Mouse (Mus musculus): Measurements from ENCODE around the gene Mknk2. TPM values are rescaled to one million over a fixed set of nuclear protein-coding genes. Genes with fewer than 3 reads are reported as not detected.

Gene Mknk2
- total and polyA plus RNA-seq, 3 experiments, result 47.4 to 184 (median 87.1) TPM

- Histone ChIP-seq H3K4me3 (ENCODE audit: control insufficient read depth in 1 of 2, insufficient read depth in 1 of 2, low read depth in 2 of 2, low read length in 2 of 2) (peak overlapping the region; percentile 13 to 16), H3K9me3 (replicated peaks; ENCODE audit: insufficient read depth, low read length) (no peaks in the 10 kb centered on the region), H3K79me2 (ENCODE audit: control insufficient read depth, insufficient read depth, low read length, poor library complexity) (no peaks in the 10 kb centered on the region; the same call in none of the 2 replicates), H3K36me3 (ENCODE audit: control insufficient read depth in 1 of 2, insufficient read depth in 2 of 2, low read length in 2 of 2) (peaks cover 0 to 58% of the 10 kb centered on the region in 2 experiments; a peak in 2 of 4 replicates), H3K4me1 (ENCODE audit: control insufficient read depth in 1 of 2, insufficient read depth in 2 of 2, low read length in 2 of 2) (peaks cover 39 to 79% of the 10 kb centered on the region in 2 experiments), H3K27me3 (ENCODE audit: control insufficient read depth in 1 of 2, insufficient read depth in 2 of 2, low read length in 2 of 2) (no peaks in the 10 kb centered on the region), H3K27ac (ENCODE audit: control insufficient read depth, low read depth, low read length) (peak overlapping the region; percentile 94), H3K9ac (ENCODE audit: control insufficient read depth, low read depth, low read length, poor library complexity, severe bottlenecking) (peak overlapping the region; percentile 63)
- peak; percentile 42 for DNase-seq (ENCODE audit: low read depth, low spot score)
- TF ChIP-seq POLR2A (IDR thresholded peaks at IDR 0.05; ENCODE audit: control insufficient read depth in 1 of 2, insufficient read depth in 1 of 2, low read depth in 1 of 2, low read length in 2 of 2, poor library complexity in 1 of 2) (no peak), MYC (IDR thresholded peaks at IDR 0.05; ENCODE audit: low read depth, low read length) (0 out of 2 replicates have a peak, but pooled peaks have one; percentile 22), MAX (IDR thresholded peaks at IDR 0.05; ENCODE audit: low read length) (no peak; the same call in 1 of the 2 replicates), GATA1 (IDR thresholded peaks at IDR 0.05; ENCODE audit: low read depth, low read length) (no peak), KAT2A (conservative IDR thresholded peaks at IDR 0.05; ENCODE audit: low read depth, low read length) (no peak), MXI1 (IDR thresholded peaks at IDR 0.05; ENCODE audit: low read depth, low read length) (no peak; the same call in 1 of the 2 replicates), ELF1 (IDR thresholded peaks at IDR 0.05; ENCODE audit: low read depth, low read length) (0 out of 2 replicates have a peak, but pooled peaks have one; percentile 5), ZMIZ1 (IDR thresholded peaks at IDR 0.05; ENCODE audit: low read depth, low read length) (no peak), CHD2 (IDR thresholded peaks at IDR 0.05; ENCODE audit: low read length) (no peak), POLR2AphosphoS5 (IDR thresholded peaks at IDR 0.05; ENCODE audit: borderline replicate concordance, low read depth, low read length) (no peak), POLR2AphosphoS2 (IDR thresholded peaks at IDR 0.05; ENCODE audit: low read length) (no peak), TAL1 (IDR thresholded peaks at IDR 0.05; ENCODE audit: low read length) (no peak), USF1 (IDR thresholded peaks at IDR 0.05; ENCODE audit: low read depth, low read length) (0 out of 2 replicates have a peak, but pooled peaks have one; percentile 43), ZC3H11A (IDR thresholded peaks at IDR 0.05; ENCODE audit: low read depth, low read length) (no peak), BHLHE40 (IDR thresholded peaks at IDR 0.05; ENCODE audit: borderline replicate concordance, low read depth, low read length) (no peak), E2F4 (IDR thresholded peaks at IDR 0.05; ENCODE audit: borderline replicate concordance, low read depth, low read length) (no peak), TCF12 (IDR thresholded peaks at IDR 0.05; ENCODE audit: low read depth, low read length) (no peak), CTCF (IDR thresholded peaks at IDR 0.05 in 2 of 3, conservative IDR thresholded peaks at IDR 0.05 in 1 of 3; ENCODE audit: control insufficient read depth in 1 of 3, insufficient read depth in 1 of 3, low read depth in 2 of 3, low read length in 3 of 3, poor library complexity in 1 of 3, severe bottlenecking in 1 of 3) (no peak), CHD1 (IDR thresholded peaks at IDR 0.05; ENCODE audit: low read depth, low read length) (0 out of 2 replicates have a peak, but pooled peaks have one; percentile 14), ETS1 (IDR thresholded peaks at IDR 0.05; ENCODE audit: low read depth, low read length) (peak; percentile 43; the same call in 1 of the 2 replicates)
These were observed 18.0 kb upstream of the Mknk2 start for GRCm38 (mm10) chr10:80695801-80696501.

Data from MEL (cell line).